Mouse (Mus musculus) adrenal gland, adult 10 weeks (tissue): ENCODE data around the gene Got2. TPM values are rescaled to one million over a fixed set of nuclear protein-coding genes. Genes with fewer than 3 reads are reported as not detected.

ENCODE experiments used
- polyA plus RNA-seq: library from polyadenylated mRNA; stranded (reverse); fragments of 350-450 nt; fragmentation: Illumina TruSeq; extraction: RNeasy Lipid Tissue Mini Kit (QIAGEN cat#74804); gene quantifications from one replicate; pipeline ENCODE4 v1.2.3, GENCODE M21; 2014; ENCODE audit warnings: low read depth, low replicate concordance

Got2 gene
- 34.0 TPM for polyA plus RNA-seq

GRCm38 (mm10) chr8:95888285-95889136, at the start of gene Got2:
Gene Got2 (minus strand): TSS chr8:95888547.

GRCm38 (mm10) chr8:95853102-95853843, 35.1 kb downstream of the Got2 start, which contains the start of gene Slc38a7:
Gene Slc38a7 (minus strand): TSS chr8:95853539.

GRCm38 (mm10) chr8:95825162-95825561, 63.2 kb downstream of the Got2 start, which contains the start of gene Sap18b:
Gene Sap18b (plus strand): TSS chr8:95825346.

Other genes with a start within 250 kb of the Got2 start
- gene Ndrg4, start 211.6 kb downstream of the Got2 start, polyA plus RNA-seq: 8.2 TPM
- 18.7 TPM for gene Setd6, start 172.7 kb downstream of the Got2 start, polyA plus RNA-seq
- 195 TPM for gene Cnot1, start 81.1 kb downstream of the Got2 start, polyA plus RNA-seq
- gene Sap18b, start 63.2 kb downstream of the Got2 start, polyA plus RNA-seq: 4.1 TPM
- gene Slc38a7, start 35.0 kb downstream of the Got2 start, polyA plus RNA-seq: 3.8 TPM